Mouse (Mus musculus) ES-E14 (cell line): Measurements from ENCODE around the gene Drc1.

Experiments used
- CHD2 ChIP-seq: IDR thresholded peaks from 2 replicates; pipeline ENCODE4 v1.6.1; 2014; ENCODE audit warnings: mild to moderate bottlenecking, low read depth, low read length, inconsistent platforms
- MAFK ChIP-seq: IDR thresholded peaks from 2 replicates; pipeline ENCODE4 v1.6.1; 2014; ENCODE audit warnings: mild to moderate bottlenecking, low read depth, low read length, inconsistent platforms; ENCODE audit not compliant: insufficient read depth
- ZC3H11A ChIP-seq: IDR thresholded peaks from 2 replicates; pipeline ENCODE4 v1.6.1; 2012; ENCODE audit warnings: low read depth, mild to moderate bottlenecking, inconsistent platforms, low read length, borderline replicate concordance
- ZNF384 ChIP-seq: IDR thresholded peaks from 2 replicates; pipeline ENCODE4 v1.6.1; 2012; ENCODE audit warnings: low read depth, low read length, inconsistent platforms

DNA sequence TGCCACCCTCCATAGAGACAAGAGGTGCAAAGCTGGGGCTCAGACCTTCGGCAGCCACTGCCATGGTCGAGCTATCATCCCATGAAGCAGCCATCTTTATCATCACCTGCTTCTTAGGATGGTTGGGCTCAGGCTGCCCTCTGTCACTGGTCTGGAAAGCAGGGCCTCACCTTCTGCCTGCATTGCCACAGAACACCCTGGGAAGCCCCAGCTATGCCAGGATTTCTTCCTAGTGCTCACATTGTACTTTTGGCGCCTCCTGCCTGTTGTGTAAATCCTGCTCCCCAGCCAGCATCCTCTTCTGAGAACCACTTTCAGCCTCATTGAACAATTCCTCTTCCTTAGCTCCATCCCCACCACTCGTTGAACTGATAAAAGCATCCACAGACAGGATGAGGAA is 134.7 kb downstream of the Drc1 start:
- TF ChIP-seq ZC3H11A (no peak), MAFK (no peak), ZNF384 (no peak), CHD2 (no peak)
